Mouse (Mus musculus) cerebellum, adult 18-20 months (tissue): ENCODE results near the gene Sfrp4.

Source experiments
- DNase-seq, 2 experiments: peaks; one replicate each; pipeline ENCODE4 v3.0.0; 2021

Sfrp4 gene

DNA sequence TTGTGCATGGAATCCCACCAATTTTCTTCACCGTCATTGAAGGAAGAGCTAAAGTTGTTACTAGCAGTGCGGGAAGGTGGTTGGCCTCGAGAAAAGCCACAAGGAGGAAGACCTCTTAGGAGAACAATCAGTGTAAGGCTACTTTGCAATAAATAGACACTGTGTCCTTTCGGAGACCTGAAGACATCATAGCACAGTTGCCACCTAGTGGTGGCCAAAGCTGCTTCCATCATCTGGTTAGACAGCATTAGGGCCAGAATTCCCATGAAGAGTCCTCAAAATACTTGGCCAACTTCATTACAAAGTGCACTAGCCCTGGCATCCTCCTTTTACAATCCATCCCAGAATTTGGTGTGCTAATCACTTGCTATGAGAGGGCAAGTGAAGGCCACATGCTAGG is 13.2 kb downstream of the Sfrp4 start:
- DNase-seq = peak; percentile 32 to 44

- no peak for DNase-seq
Observed at GRCm38 (mm10) chr13:19640203-19640851, 17.4 kb downstream of the Sfrp4 start.

DNA sequence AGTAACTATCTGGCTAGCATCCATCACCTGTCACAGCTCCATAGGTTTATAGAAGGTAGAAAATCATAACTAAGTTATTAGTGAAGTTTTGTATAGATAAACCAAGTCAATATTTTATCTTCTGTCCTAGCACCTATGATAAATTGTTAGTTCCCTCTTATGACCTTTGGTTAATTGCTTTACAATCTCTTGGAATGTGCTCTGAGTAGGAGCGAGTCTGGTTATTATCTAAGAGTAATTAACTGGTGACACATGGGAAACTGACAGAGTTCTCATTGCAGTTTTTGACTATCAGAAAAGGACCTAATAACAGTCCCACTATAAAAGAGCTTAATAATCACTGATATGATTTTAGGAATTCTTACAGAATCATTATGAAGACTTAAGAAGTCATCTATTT is 20.6 kb downstream of the Sfrp4 start:
- DNase-seq = no peak

GRCm38 (mm10) chr13:19644225-19644624 is 21.3 kb downstream of the Sfrp4 start:
- no peak for DNase-seq

DNA sequence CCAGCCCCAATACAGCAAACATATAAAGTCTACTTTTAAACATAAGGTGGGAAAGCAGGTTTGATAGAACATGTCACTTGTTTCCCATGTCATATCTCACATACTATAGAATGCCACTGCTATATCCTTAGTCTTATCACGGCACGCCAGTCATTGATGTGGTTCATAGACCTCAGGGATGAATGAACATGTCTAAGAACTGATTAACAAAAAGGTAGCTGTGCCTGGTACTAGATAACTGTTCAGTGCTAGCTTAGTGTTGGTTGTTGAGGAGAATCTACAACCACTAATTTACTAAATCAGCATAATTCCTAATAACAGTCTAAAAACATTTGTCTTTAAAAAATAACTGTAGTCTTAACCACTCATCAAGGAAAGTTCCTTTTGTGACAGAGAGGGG is 26.9 kb downstream of the Sfrp4 start:
- no peak for DNase-seq

- no peak for DNase-seq
Observed at GRCm38 (mm10) chr13:19652405-19652804, 29.5 kb downstream of the Sfrp4 start.

- DNase-seq = no peak
Observed at GRCm38 (mm10) chr13:19668355-19669140, 45.6 kb downstream of the Sfrp4 start.

GRCm38 (mm10) chr13:19674025-19674424 is 51.1 kb downstream of the Sfrp4 start:
- DNase-seq = no peak

DNA sequence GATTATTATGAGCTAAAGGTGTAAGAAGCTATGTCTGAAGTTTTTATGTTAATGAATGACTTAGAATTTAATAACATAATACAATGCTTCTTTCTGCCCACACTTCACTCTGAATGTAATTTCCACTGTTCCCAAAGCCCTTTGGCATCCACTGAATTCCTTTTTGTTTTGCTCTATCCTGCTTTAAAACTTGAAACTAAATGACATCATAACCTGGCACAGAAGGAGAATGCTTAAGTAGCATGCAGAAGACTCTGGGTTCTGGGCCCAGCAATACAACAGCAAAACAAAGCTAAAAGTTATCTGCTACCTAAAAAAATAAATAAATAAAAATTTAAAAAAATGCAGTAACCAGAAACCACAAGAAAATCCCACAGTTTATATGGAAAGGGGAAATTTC is 51.7 kb downstream of the Sfrp4 start:
- no peak for DNase-seq
